Mouse (Mus musculus): ENCODE measurements at regions not wholly inside any gene's neighbourhood (a gene's known extent, or its start where the extent isn't known, plus 50 kb on each side); places are given as distances from the start of the nearest gene placed in this dataset.

GRCm38 (mm10) chr15:62513462-62513861 is 1331.5 kb downstream of the Gsdmc2 start:
- Histone ChIP-seq H3K27me3 (replicated peaks) (no peaks in the 10 kb centered on the region), H3K4me1 (ENCODE audit: control insufficient read depth in 1 of 2, insufficient read depth in 2 of 2) (peaks cover 0 to 5% of the 10 kb centered on the region in 2 experiments; a peak in 1 of 4 replicates), H3K36me3 (replicated peaks in 1 of 2; ENCODE audit: control insufficient read depth in 1 of 2, insufficient read depth in 1 of 2, low read length in 1 of 2) (no peaks in the 10 kb centered on the region), H3K9ac (ENCODE audit: insufficient read depth, low read depth) (no peak overlapping the region), H3K4me2 (ENCODE audit: insufficient read depth, low read depth, poor library complexity, severe bottlenecking) (no peak overlapping the region), H3K27ac (ENCODE audit: insufficient read depth, low read depth) (no peak overlapping the region), H3K9me3 (replicated peaks; ENCODE audit: low read length) (no peaks in the 10 kb centered on the region), H3K4me3 (replicated peaks in 1 of 3; ENCODE audit: low read depth in 2 of 3, low read length in 2 of 3, poor library complexity in 1 of 3) (no peak overlapping the region), H3K79me2 (replicated peaks; ENCODE audit: control insufficient read depth, extremely low read depth, insufficient read depth, poor library complexity, severe bottlenecking) (no peaks in the 10 kb centered on the region)
- dilution Hi-C loops (cut with MboI; ENCODE audit: extremely low pct_ligation_motif_present, extremely low pct_unique_long_range_greater_than_20kb, low sequenced_read_pairs) (no loop called here), in situ Hi-C loops (cut with MboI; ENCODE audit: low pct_ligation_motif_present, low pct_unique_long_range_greater_than_20kb, low sequenced_read_pairs) (no loop called here)
- DNase-seq (ENCODE audit: extremely low read depth), result no peak
- no peak for TF ChIP-seq ZMIZ1 (IDR thresholded peaks at IDR 0.05; ENCODE audit: low read depth, low read length)
- no peak for TF ChIP-seq ZKSCAN1 (IDR thresholded peaks at IDR 0.05; ENCODE audit: borderline replicate concordance, low read depth, low read length)
- no peak for TF ChIP-seq MYC (IDR thresholded peaks at IDR 0.05; ENCODE audit: low read depth, low read length)
- TF ChIP-seq BHLHE40 (IDR thresholded peaks at IDR 0.05; ENCODE audit: low read depth, low read length), result no peak
- TF ChIP-seq ZC3H11A (IDR thresholded peaks at IDR 0.05; ENCODE audit: low read depth, low read length), result no peak
- TF ChIP-seq NRF1 (IDR thresholded peaks at IDR 0.05; ENCODE audit: low read depth, low read length), result no peak
- TF ChIP-seq ELF1 (IDR thresholded peaks at IDR 0.05; ENCODE audit: low read depth, low read length), result no peak
- no peak for TF ChIP-seq PAX5 (IDR thresholded peaks at IDR 0.05; ENCODE audit: low read length)
- no peak for TF ChIP-seq GABPA (IDR thresholded peaks at IDR 0.05; ENCODE audit: insufficient replicate concordance, low read depth, low read length)
- TF ChIP-seq USF1 (IDR thresholded peaks at IDR 0.05; ENCODE audit: low read depth, low read length), result no peak
- TF ChIP-seq TBP (conservative IDR thresholded peaks at IDR 0.05; ENCODE audit: low read depth, low read length), result no peak
- TF ChIP-seq SIN3A (IDR thresholded peaks at IDR 0.05; ENCODE audit: low read length), result no peak
- no peak for TF ChIP-seq ETS1 (conservative IDR thresholded peaks at IDR 0.05; ENCODE audit: low read depth, low read length)
- no peak for TF ChIP-seq MEF2A (IDR thresholded peaks at IDR 0.05; ENCODE audit: borderline replicate concordance, low read depth, low read length)
- no peak for TF ChIP-seq JUN (IDR thresholded peaks at IDR 0.05; ENCODE audit: insufficient read depth, low read depth, low read length)
- TF ChIP-seq POLR2AphosphoS2 (IDR thresholded peaks at IDR 0.05; ENCODE audit: low read depth, low read length), result no peak
- no peak for TF ChIP-seq UBTF (IDR thresholded peaks at IDR 0.05; ENCODE audit: low read depth, low read length)
- no peak for TF ChIP-seq MAX (IDR thresholded peaks at IDR 0.05; ENCODE audit: low read length)

DNA sequence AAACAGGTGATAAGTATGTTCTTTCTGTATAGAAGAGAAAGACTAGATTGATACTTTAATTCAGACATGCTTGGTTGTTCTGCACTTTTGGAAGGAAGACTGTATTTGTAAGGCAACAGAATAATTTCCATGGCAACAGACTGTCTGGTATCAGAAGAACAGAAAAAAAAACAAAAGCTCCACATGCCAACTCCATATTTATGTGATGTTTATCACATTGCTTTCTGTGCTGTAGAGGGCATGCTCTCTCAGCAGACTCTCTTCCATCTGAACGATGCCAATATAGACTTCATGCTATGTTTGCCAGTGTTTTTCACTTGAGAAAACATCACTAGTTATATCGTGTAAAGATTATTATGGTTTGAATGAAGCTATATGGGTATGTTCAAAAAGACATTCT is 1333.5 kb downstream of the Gsdmc2 start:
- Histone ChIP-seq H3K4me1 (ENCODE audit: control insufficient read depth in 1 of 2, insufficient read depth in 2 of 2) (peaks cover 0 to 7% of the 10 kb centered on the region in 2 experiments; a peak in 2 of 4 replicates), H3K9me3 (replicated peaks; ENCODE audit: low read length) (no peaks in the 10 kb centered on the region), H3K79me2 (replicated peaks; ENCODE audit: control insufficient read depth, extremely low read depth, insufficient read depth, poor library complexity, severe bottlenecking) (no peaks in the 10 kb centered on the region), H3K4me3 (replicated peaks in 1 of 3; ENCODE audit: low read depth in 2 of 3, low read length in 2 of 3, poor library complexity in 1 of 3) (no peak overlapping the region), H3K27me3 (replicated peaks) (no peaks in the 10 kb centered on the region), H3K36me3 (replicated peaks in 1 of 2; ENCODE audit: control insufficient read depth in 1 of 2, insufficient read depth in 1 of 2, low read length in 1 of 2) (no peaks in the 10 kb centered on the region), H3K9ac (ENCODE audit: insufficient read depth, low read depth) (no peak overlapping the region), H3K27ac (ENCODE audit: insufficient read depth, low read depth) (no peak overlapping the region), H3K4me2 (ENCODE audit: insufficient read depth, low read depth, poor library complexity, severe bottlenecking) (no peak overlapping the region)
- DNase-seq (ENCODE audit: extremely low read depth), result no peak
- in situ Hi-C loops (cut with MboI; ENCODE audit: low pct_ligation_motif_present, low pct_unique_long_range_greater_than_20kb, low sequenced_read_pairs) (no loop called here), dilution Hi-C loops (cut with MboI; ENCODE audit: extremely low pct_ligation_motif_present, extremely low pct_unique_long_range_greater_than_20kb, low sequenced_read_pairs) (no loop called here)
- TF ChIP-seq SIN3A (IDR thresholded peaks at IDR 0.05; ENCODE audit: low read length) (no peak), GABPA (IDR thresholded peaks at IDR 0.05; ENCODE audit: insufficient replicate concordance, low read depth, low read length) (no peak), CHD1 (IDR thresholded peaks at IDR 0.05; ENCODE audit: low read depth, low read length) (no peak), EP300 (IDR thresholded peaks at IDR 0.05; ENCODE audit: low read length) (no peak), E2F4 (IDR thresholded peaks at IDR 0.05; ENCODE audit: insufficient replicate concordance, low read depth, low read length) (no peak), HCFC1 (IDR thresholded peaks at IDR 0.05; ENCODE audit: low read depth, low read length) (no peak), MEF2A (IDR thresholded peaks at IDR 0.05; ENCODE audit: borderline replicate concordance, low read depth, low read length) (no peak), KAT2A (IDR thresholded peaks at IDR 0.05; ENCODE audit: insufficient replicate concordance, low read length) (no peak)
